Mouse (Mus musculus): ENCODE results near the gene Fcho1.

- no peak for TF ChIP-seq GATA1 (IDR thresholded peaks at IDR 0.05; ENCODE audit: borderline replicate concordance, low read length)
- no peak for TF ChIP-seq FLI1 (IDR thresholded peaks at IDR 0.05; ENCODE audit: low read length)
Observed at GRCm38 (mm10) chr8:71687616-71688015, 37.9 kb downstream of the Fcho1 start.

Measured in megakaryocyte, embryonic 14.5 days (primary cell).